Mouse (Mus musculus): Measurements from ENCODE around the gene Ptprb.

DNA sequence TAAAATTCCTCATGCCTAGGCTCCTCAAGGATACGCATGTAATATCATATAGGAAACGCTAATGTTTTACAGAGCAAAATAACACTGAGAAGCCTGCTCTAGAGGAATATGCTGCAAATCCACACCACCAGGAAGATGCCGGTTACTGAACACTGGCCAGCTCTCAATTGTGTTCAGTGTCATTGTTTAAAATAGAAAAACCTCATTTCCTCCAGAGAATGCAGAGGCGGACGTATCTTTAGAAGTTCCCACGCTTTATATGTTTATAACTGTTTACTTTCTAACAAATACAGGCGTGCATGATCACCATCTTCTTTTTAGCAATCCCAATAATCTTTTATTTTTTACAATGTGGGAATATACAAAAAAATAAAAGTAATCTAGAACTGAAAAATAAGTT lies 33.1 kb upstream of the Ptprb start:
- TF ChIP-seq MYOD1 (IDR thresholded peaks at IDR 0.05; ENCODE audit: control insufficient read depth, insufficient read length, low read depth) = no peak
- TF ChIP-seq CTCF (IDR thresholded peaks at IDR 0.05; ENCODE audit: control insufficient read depth, insufficient read depth, insufficient read length) = no peak
- no peak for TF ChIP-seq USF1 (IDR thresholded peaks at IDR 0.05; ENCODE audit: low read depth)
